Mouse (Mus musculus): ENCODE measurements around the gene Cept1.
A peak's percentile ranks its signal among the peaks of the same experiment; 100 is the strongest.
"Not testable (repeated sequence)": the region's sequence is repeated elsewhere in the genome, so short reads cannot be mapped to it uniquely, and the experiment has no call there.

Cept1 gene

GRCm38 (mm10) chr3:106547171-106547923 is at the start of gene Cept1, which contains the start of gene Dram2:
Gene Cept1 (minus strand): TSS chr3:106547802.
Gene Dram2 (plus strand): TSS chr3:106547798.
- DNase-seq (ENCODE audit: low spot score): peak; percentile 82

GRCm38 (mm10) chr3:106593631-106594030 is 46.0 kb upstream of the Cept1 start:
- not testable (repeated sequence) for DNase-seq (ENCODE audit: low spot score)

GRCm38 (mm10) chr3:106579296-106579695 is 31.7 kb upstream of the Cept1 start:
- DNase-seq (ENCODE audit: low spot score): no peak

GRCm38 (mm10) chr3:106573191-106573590 is 25.6 kb upstream of the Cept1 start:
- no peak for DNase-seq (ENCODE audit: low spot score)

- DNase-seq (ENCODE audit: low spot score): no peak
Observed at GRCm38 (mm10) chr3:106565876-106566275, 18.3 kb upstream of the Cept1 start.

GRCm38 (mm10) chr3:106558271-106558670 is 10.7 kb upstream of the Cept1 start:
- no peak for DNase-seq (ENCODE audit: low spot score)

- DNase-seq (ENCODE audit: low spot score): no peak
Observed at GRCm38 (mm10) chr3:106555743-106556250, 8.2 kb upstream of the Cept1 start.

- no peak for DNase-seq (ENCODE audit: low spot score)
Observed at GRCm38 (mm10) chr3:106553411-106553810, 5.8 kb upstream of the Cept1 start.

- no peak for DNase-seq (ENCODE audit: low spot score)
Observed at GRCm38 (mm10) chr3:106548971-106549370, 1.4 kb upstream of the Cept1 start.

- no peak for DNase-seq (ENCODE audit: low spot score)
Observed at GRCm38 (mm10) chr3:106547924-106548539, 430 bp upstream of the Cept1 start.

GRCm38 (mm10) chr3:106544721-106545316 is 2.8 kb downstream of the Cept1 start:
- no peak for DNase-seq (ENCODE audit: low spot score)

- no peak for DNase-seq (ENCODE audit: low spot score)
Observed at GRCm38 (mm10) chr3:106533277-106533676, 14.3 kb downstream of the Cept1 start.

GRCm38 (mm10) chr3:106528032-106528431 is 19.6 kb downstream of the Cept1 start:
- DNase-seq (ENCODE audit: low spot score): no peak

GRCm38 (mm10) chr3:106526411-106526810 is 21.2 kb downstream of the Cept1 start:
- DNase-seq (ENCODE audit: low spot score): no peak

- DNase-seq (ENCODE audit: low spot score): no peak
Observed at GRCm38 (mm10) chr3:106522730-106523129, 24.9 kb downstream of the Cept1 start.

- no peak for DNase-seq (ENCODE audit: low spot score)
Observed at GRCm38 (mm10) chr3:106515016-106515415, 32.6 kb downstream of the Cept1 start.

- no peak for DNase-seq (ENCODE audit: low spot score)
Observed at GRCm38 (mm10) chr3:106510669-106511068, 36.9 kb downstream of the Cept1 start.

GRCm38 (mm10) chr3:106502892-106503291 is 44.7 kb downstream of the Cept1 start:
- DNase-seq (ENCODE audit: low spot score): no peak

- no peak for DNase-seq (ENCODE audit: low spot score)
Observed at GRCm38 (mm10) chr3:106500510-106500909, 47.1 kb downstream of the Cept1 start.

GRCm38 (mm10) chr3:106496996-106497395 is 50.6 kb downstream of the Cept1 start:
- DNase-seq (ENCODE audit: low spot score): no peak

- no peak for DNase-seq (ENCODE audit: low spot score)
Observed at GRCm38 (mm10) chr3:106496045-106496721, 51.4 kb downstream of the Cept1 start.

GRCm38 (mm10) chr3:106495346-106496044 is 52.1 kb downstream of the Cept1 start:
- no peak for DNase-seq (ENCODE audit: low spot score)
